Mouse (Mus musculus) lung, adult 2 months (tissue): ENCODE results near the gene Bspry.

Experiments used
- CTCF ChIP-seq: fragments of 200-500 bp; IDR thresholded peaks from 2 replicates; pipeline ENCODE4 v1.5.1; 2011; ENCODE audit warnings: mild to moderate bottlenecking, low read length, control low read depth; ENCODE audit not compliant: insufficient read depth
- POLR2A ChIP-seq: fragments of 200-500 bp; IDR thresholded peaks from 2 replicates; pipeline ENCODE4 v1.6.1; 2011; ENCODE audit warnings: low read depth, mild to moderate bottlenecking, control low read depth, low read length, borderline replicate concordance; ENCODE audit errors: extremely low read depth

DNA sequence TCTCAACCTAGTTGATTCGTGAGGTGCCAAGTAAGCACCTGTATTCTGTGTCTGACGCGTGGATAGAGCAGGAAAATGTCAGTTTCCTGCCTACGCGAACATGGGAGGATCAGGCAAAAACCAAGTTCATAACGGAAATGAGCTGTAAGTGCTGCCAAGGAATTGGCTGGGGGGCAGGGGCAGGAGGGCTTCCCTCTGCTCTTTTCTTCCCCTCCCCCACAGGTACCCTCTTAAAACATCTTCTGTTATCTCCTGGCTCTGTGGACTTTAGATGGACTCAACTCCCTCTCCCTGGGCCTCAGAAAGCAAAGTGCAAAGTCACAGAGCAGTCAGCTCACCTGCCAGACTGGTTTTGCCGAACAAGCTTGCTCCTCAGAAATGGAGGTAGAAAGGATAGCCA lies 23.1 kb downstream of the Bspry start:
- TF ChIP-seq CTCF (no peak), POLR2A (no peak)
